Mouse (Mus musculus): ENCODE measurements at regions not wholly inside any gene's neighbourhood (a gene's known extent, or its start where the extent isn't known, plus 50 kb on each side); places are given as distances from the start of the nearest gene placed in this dataset.

DNA sequence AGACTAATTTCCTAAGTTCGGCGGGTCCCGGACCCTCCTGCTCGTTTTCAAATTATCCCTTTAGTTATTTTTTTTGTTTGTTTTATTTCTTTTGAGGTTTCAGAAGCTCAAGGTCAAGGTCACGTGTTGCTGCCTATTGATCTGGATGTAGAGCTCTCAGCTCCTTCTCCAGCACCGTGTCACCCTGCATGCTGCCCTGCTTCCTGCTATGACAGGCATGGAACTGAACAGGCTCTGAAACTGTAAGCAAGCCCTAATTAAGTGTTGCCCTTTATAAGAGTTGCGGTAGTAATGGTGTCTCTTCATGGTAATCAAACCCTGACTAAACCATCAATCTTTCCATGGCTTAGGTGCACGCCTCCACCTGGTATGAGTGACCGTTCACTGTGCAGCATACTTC lies 319.2 kb downstream of the Mex3b start:
- no peak for DNase-seq

GRCm38 (mm10) chr7:83195896-83196537 lies 328.9 kb downstream of the Mex3b start:
- no peak for DNase-seq

- DNase-seq: no peak
Observed at GRCm38 (mm10) chr7:83197490-83197889, 330.4 kb downstream of the Mex3b start.

DNA sequence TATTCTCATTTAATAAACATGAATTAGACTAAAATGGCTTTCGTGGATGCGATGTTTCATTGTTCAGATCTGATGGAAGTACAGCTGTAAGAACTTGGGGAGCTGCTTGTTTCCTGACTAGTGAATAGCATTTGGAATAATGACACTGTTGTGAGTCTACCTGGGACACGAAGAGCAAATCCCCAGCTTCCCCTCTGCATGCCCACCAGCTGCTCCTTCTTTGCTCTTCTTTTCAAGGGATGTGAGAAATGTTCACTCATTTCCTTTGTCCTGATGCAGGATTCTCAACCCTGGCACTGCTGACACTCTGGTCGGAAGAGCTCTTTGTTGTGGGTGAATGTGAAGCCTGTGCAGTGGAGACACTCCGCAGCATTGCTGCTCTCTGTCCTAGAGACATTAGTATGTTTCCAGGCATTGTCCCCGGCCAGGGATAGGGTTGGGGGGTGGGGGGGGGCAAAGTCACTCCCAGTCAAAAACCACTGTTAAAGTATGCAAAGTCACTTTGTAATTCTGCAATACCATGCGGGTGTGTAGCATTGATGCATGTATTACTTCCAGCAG lies 334.1 kb downstream of the Mex3b start:
- no peak for DNase-seq

DNA sequence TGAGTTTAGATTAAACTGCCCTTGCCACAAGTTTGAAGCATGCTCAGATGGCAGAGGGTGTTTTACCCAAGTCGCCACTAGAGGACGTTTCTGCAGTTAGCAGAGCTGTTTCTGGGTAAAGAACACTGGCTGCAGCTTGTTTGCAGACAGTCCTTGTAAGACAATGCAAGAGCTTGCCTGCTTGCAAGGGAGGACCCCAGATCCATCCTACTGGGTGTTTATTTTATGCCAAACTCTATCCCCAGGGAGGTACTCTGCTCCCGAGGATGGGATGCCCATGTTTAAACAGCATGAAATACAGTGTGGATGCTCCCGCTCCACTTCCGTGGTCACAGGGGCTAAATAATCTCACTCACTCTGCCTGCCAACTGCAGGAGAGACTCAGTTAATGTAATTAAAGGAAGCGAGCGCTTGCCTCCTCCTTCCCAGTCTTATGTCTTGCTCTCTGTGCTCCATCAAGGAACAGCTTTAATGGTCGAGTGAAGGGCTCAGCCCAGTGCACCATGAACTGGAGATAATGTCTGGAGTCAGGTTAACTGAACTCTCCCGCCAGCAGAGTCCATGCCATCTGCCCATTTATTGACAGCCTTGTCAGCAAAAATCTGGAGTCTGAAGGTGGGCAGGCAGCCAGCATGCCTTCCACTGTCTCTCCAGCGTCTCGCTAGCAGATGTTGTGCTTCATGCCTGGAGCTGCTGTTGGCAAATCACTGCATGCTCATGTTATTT lies 334.8 kb downstream of the Mex3b start:
- peak; percentile 53 for DNase-seq

DNA sequence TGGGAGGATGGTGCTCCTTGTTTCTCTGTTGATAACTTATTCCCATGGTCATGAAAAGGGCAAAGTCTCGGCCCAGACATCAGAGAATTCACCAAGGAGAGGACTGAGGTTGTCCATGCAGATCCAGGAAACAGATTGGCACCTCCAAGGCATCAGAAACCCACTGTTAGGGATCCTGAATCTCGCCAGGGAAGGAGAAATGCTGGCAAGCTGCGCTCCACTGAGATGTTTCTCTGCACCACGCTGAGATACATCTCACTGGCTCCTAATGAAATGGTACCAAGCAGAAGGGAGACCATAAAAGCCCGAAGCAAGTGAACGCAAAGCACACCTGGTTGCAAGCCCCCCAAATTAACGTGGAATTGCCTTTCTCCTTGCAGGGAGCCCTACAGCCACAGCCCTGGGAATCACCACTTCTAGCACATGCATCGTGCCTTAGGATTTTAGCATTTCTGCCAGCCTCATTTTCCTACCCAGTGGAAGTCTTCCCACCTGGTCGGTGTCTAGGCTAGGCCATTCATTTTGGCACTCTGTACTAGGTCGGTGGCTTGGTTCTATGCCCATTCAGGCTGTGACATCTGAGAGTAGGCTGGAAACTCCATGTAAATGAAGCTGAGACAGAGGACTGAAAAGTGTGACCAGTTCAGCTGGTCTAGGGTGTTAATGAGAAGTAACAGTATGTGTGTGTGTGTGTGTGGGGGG lies 336.3 kb downstream of the Mex3b start:
- DNase-seq: no peak

GRCm38 (mm10) chr7:83204013-83204365 lies 336.9 kb downstream of the Mex3b start:
- no peak for DNase-seq

GRCm38 (mm10) chr7:83204701-83205100 lies 337.6 kb downstream of the Mex3b start:
- no peak for DNase-seq

DNA sequence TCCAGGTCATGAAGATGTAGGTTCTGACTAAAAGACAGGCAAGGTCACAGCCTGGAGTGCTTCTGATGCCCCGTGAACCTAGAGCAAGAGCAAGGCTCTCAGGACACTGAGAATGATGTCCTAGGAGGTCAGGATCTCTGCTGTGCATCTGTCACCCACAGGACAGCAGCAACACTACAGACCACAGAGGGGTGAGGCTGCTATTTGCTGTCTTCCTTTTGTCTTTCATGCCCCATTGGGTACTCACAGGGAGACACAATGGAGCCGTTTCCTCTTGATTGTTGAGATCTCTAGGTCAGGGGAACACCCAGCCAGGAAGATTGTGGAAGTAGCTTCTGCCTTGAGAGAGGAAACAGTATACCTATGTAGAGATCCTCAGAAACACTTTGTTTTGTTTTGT lies 339.9 kb downstream of the Mex3b start:
- no peak for DNase-seq

GRCm38 (mm10) chr7:83211611-83212010 lies 344.5 kb downstream of the Mex3b start:
- no peak for DNase-seq

- DNase-seq: no peak
Observed at GRCm38 (mm10) chr7:83222029-83222722, 355.0 kb downstream of the Mex3b start.

DNA sequence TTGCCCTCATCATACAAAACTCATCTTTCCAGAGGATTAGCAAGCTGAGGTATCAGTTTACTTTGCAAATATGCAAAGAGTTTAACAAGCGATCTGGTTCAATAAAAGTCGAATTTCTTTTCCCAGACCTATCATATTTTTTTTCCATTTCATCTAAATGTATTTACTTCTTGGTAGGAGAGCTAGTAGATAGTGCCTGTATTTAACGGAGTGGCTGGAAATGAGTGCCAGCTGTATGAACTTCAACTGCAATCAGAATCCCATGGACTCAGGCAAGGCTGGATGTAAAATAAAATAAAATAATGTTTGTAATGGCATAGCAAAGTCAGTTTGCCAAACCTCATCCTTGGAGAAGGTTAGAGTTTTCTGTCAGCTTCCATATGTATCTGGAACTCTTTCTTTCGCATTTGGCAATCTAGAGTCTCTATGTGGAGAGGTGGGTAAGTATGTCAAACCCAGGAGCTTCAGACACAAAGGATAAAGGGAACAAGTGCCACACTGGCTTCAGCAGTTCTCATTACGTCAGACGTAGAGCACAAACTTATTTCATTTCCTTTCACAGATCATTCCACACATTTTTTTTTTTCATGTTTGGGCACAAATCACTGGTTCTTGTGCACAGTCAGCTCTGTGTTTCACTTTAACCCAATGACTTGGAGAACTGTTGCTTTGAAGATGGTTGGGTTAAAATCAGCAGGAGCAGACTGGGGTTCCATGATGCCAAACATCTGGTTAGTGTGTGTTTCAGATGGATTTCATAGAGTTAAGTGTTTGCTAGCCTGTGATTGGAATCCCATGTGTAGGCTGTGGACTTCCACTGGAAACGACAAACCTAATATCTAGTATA lies 357.2 kb upstream of the Tmc3 start:
- no peak for DNase-seq

GRCm38 (mm10) chr7:83230496-83231325 lies 354.0 kb upstream of the Tmc3 start:
- no peak for DNase-seq

- no peak for DNase-seq
Observed at GRCm38 (mm10) chr7:83235659-83236058, 349.1 kb upstream of the Tmc3 start.

DNA sequence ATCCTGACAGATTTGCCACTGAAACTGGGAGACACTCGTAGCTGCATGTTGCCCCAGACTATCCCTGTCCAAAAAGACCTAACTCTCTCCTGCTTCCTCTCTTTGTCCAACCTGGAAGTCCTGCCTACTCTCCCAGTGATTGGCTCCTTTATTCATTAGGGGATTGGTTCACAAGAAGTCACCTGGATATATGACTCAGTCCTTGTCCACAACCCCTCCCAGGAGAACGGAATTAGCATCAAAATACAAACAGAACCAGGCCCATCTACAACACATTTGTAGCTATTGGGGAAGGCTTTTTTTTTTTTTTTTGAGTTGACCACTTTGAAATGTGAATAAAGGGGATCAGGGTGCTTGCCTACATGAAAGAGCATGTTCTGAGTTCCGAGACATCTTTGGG lies 347.4 kb upstream of the Tmc3 start:
- no peak for DNase-seq

DNA sequence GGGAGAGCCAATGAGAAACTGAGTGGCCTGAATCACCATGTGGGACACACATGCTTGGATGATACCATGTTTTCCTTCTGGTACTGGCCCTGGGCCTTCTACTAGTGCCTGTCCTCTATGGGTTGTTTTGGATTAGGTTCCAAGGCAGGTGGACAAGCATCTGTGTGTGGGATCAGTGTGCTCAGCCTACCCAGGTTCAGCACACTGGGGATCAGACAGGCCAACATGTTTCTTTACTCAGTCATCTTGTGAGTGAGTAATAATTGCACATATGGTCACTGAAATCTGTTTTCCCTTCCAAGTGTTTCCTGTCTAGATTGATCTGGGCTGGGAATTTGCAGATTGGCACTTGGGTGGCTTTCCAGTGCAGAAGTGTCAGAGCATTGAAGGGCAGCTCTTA lies 346.6 kb upstream of the Tmc3 start:
- DNase-seq: no peak

DNA sequence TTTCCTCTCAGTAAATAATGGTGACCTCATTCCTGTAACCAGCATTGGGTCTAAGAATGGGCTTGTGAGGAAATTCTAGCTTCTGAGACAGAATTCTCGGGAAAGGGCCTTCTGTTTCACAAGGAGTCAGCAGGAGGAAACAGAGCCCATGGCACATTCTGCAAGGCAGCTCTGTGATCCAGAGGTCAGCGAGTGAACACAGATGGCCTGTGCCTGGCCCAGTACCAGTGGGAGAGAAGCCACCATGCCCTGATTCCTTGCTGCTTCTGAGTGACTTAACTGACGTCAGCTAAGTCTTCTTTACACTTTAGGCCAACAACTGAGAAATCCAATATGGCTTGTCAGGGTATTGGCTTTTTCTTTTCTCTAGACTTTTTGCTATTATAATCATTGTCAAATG lies 342.5 kb upstream of the Tmc3 start:
- DNase-seq: peak; percentile 23

DNA sequence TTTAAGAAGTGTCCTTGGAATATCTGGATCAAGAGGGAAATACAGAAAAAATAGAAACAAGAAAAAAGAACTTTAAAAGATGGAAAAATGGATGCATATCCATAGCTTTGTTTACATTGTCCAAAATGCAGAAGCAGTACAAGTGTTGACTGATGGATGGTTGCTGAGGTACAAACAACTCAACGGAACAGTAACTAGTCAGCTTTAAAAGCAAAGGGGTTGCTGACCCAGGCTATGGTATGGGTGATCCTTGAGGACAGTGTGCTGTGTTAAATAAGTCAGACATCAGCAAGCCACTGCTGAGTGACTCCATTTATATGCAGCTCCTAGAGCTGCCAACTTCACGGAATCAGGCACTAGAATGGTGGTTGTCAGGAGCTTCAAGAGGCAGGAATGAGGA lies 338.9 kb upstream of the Tmc3 start:
- no peak for DNase-seq

DNA sequence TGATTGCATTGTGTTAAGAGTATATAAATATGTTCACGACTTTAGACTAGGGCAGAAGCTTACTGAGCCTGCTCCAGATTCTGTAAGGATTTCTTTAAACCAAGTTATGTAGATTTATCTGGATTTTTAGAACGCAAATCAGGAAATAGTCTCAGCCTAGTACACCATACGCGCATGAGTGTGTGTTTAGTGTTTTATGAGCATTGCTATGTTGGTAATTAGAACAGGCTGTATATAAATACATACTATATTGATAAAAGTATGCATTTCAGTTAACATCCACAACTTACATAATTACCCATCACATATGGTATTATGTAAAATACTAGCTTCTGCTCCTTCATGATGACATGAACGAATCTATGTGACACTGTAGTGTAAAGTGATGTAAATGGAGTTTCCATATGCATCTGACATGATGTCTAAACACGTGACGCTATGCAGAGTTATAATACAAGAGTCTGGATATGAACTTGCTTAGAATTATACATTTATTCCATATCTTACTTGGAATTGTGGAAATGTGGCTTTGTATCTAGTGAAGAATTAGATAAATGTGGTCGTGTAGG lies 332.6 kb upstream of the Tmc3 start:
- DNase-seq: no peak

- no peak for DNase-seq
Observed at GRCm38 (mm10) chr7:83253001-83253400, 331.7 kb upstream of the Tmc3 start.

- no peak for DNase-seq
Observed at GRCm38 (mm10) chr7:83253432-83253831, 331.3 kb upstream of the Tmc3 start.
